Mouse (Mus musculus) forebrain, embryonic 12.5 days (tissue): ENCODE measurements around the gene Npas3. TPM values are rescaled to one million over a fixed set of nuclear protein-coding genes. Genes with fewer than 3 reads are reported as not detected.

Experiments used
- ATAC-seq: fragments of 200-750 bp; cut with Nextera tagmentation; 2 replicates; pipeline ENCODE4 v1.8.0; 2017; ENCODE audit warnings: moderate TSS enrichment; ENCODE audit not compliant: low FRiP score
- H3K27ac ChIP-seq: fragments of 300-500 bp; sonication (generic); 2 replicates; pipeline ENCODE4 v1.5.1; 2016; ENCODE audit warnings: mild to moderate bottlenecking
- H3K27me3 ChIP-seq: fragments of 300-500 bp; sonication (generic); 2 replicates; pipeline ENCODE4 v1.6.1; 2016; ENCODE audit warnings: mild to moderate bottlenecking
- H3K36me3 ChIP-seq: fragments of 300-500 bp; sonication (generic); replicated peaks from 2 replicates; pipeline ENCODE4 v1.6.1; 2016; ENCODE audit warnings: mild to moderate bottlenecking
- H3K4me1 ChIP-seq: fragments of 300-500 bp; sonication (generic); 2 replicates; pipeline ENCODE4 v1.6.1; 2016
- H3K4me2 ChIP-seq: fragments of 300-500 bp; sonication (generic); 2 replicates; pipeline ENCODE4 v1.6.1; 2016; ENCODE audit warnings: mild to moderate bottlenecking, moderate library complexity
- H3K4me3 ChIP-seq: fragments of 300-500 bp; sonication (generic); replicated peaks from 2 replicates; pipeline ENCODE4 v1.5.1; 2016; ENCODE audit warnings: mild to moderate bottlenecking
- H3K9ac ChIP-seq: fragments of 300-500 bp; sonication (generic); 2 replicates; pipeline ENCODE4 v1.6.1; 2016; ENCODE audit warnings: mild to moderate bottlenecking
- H3K9me3 ChIP-seq: fragments of 300-500 bp; sonication (generic); 2 replicates; pipeline ENCODE4 v1.6.1; 2016
- WGBS: fragments of 180-500 bp; shearing (Covaris S2); methylation state at CpG from one replicate; pipeline ENCODE4 v1.1.7; 2016; 5-methylcytosine and 5-hydroxymethylcytosine counted together
- polyA plus RNA-seq: library from polyadenylated mRNA; unstranded; fragments of >200 nt; fragmentation: Nextera tagmentation; extraction: Ambion mirVana; gene quantifications from 2 replicates; pipeline ENCODE4 v1.2.1, GENCODE M21; 2016

Gene Npas3
- polyA plus RNA-seq, 1 experiment from 2014 or later: 27.7 TPM

GRCm38 (mm10) chr12:53529345-53529744, 280.9 kb downstream of the Npas3 start:
- Histone ChIP-seq H3K4me3 (no peak overlapping the region), H3K27me3 (no peaks in the 10 kb centered on the region), H3K36me3 (no peaks in the 10 kb centered on the region), H3K27ac (no peak overlapping the region), H3K9ac (no peak overlapping the region), H3K4me1 (peaks cover 8% of the 10 kb centered on the region; the same call in 1 of the 2 replicates), H3K4me2 (no peak overlapping the region), H3K9me3 (no peaks in the 10 kb centered on the region)
- ATAC-seq: no peak
- WGBS: 95% methylated on average over 2 of the region's 2 CpGs

- no peaks in the 10 kb centered on the region for H3K36me3 ChIP-seq
- H3K4me3 ChIP-seq: no peak overlapping the region
- H3K4me2 ChIP-seq: no peak overlapping the region
- H3K9me3 ChIP-seq: no peaks in the 10 kb centered on the region
- 20% methylated on average over 5 of the region's 5 CpGs for WGBS
- no peaks in the 10 kb centered on the region for H3K27me3 ChIP-seq
- H3K27ac ChIP-seq: no peak overlapping the region
- no peak overlapping the region for H3K9ac ChIP-seq
- ATAC-seq: no peak
- H3K4me1 ChIP-seq: peaks cover 4% of the 10 kb centered on the region
Observed at GRCm38 (mm10) chr12:53536816-53537215, 288.3 kb downstream of the Npas3 start.

GRCm38 (mm10) chr12:53556359-53556758, 307.9 kb downstream of the Npas3 start:
- no peaks in the 10 kb centered on the region for H3K36me3 ChIP-seq
- H3K27me3 ChIP-seq: no peaks in the 10 kb centered on the region
- no peak overlapping the region for H3K4me2 ChIP-seq
- no peak overlapping the region for H3K9ac ChIP-seq
- no peaks in the 10 kb centered on the region for H3K4me1 ChIP-seq
- H3K4me3 ChIP-seq: no peak overlapping the region
- no peak overlapping the region for H3K27ac ChIP-seq
- ATAC-seq: no peak
- no peaks in the 10 kb centered on the region for H3K9me3 ChIP-seq
- 95% methylated on average over 2 of the region's 2 CpGs for WGBS

GRCm38 (mm10) chr12:53558259-53558658, 309.8 kb downstream of the Npas3 start:
- H3K9me3 ChIP-seq: no peaks in the 10 kb centered on the region
- H3K4me2 ChIP-seq: no peak overlapping the region
- no peak for ATAC-seq
- H3K9ac ChIP-seq: no peak overlapping the region
- no peaks in the 10 kb centered on the region for H3K36me3 ChIP-seq
- no peak overlapping the region for H3K4me3 ChIP-seq
- no peaks in the 10 kb centered on the region for H3K4me1 ChIP-seq
- 96% methylated on average over 1 of the region's 1 CpGs for WGBS
- H3K27me3 ChIP-seq: no peaks in the 10 kb centered on the region
- H3K27ac ChIP-seq: no peak overlapping the region

DNA sequence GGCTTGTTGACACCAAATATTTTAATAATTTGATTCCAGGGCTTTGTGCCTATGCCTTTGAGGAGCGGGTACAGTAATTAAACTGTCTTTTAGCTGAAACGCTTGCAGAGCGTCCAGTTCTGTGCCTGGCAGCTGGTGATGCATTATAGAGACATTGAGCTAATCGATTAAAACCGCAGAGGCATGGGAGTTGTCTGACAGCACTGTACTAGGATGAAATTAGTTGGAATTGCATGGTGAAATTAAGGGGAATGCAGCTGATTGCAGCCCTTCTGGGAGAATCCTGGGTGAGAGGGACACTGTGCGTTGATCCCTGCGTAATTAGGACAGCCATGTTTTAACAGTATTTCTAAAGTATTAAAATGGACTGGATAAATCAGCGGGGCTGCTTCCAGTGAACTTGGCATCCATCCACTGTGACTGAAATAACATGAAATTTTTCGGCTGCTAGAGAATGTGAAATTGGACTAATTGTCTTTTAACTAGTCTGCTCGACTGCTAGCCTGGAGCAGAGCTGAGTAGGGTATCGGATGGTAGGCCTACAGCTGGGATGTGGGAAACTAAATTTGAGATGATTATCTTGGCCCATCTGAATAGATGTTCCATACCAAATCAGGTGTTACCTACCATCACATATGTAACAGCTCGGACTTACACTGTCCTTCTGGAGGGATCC, 318.4 kb downstream of the Npas3 start:
- no peak overlapping the region for H3K9ac ChIP-seq
- peaks cover 18% of the 10 kb centered on the region for H3K4me1 ChIP-seq
- 60% methylated on average over 12 of the region's 12 CpGs for WGBS
- no peaks in the 10 kb centered on the region for H3K36me3 ChIP-seq
- H3K4me3 ChIP-seq: no peak overlapping the region
- ATAC-seq: peak; percentile 85
- no peaks in the 10 kb centered on the region for H3K9me3 ChIP-seq
- no peak overlapping the region for H3K4me2 ChIP-seq
- no peaks in the 10 kb centered on the region for H3K27me3 ChIP-seq
- H3K27ac ChIP-seq: 0 out of 2 replicates have a peak overlapping the region, but pooled peaks have one; percentile 51

- no peak overlapping the region for H3K27ac ChIP-seq
- H3K36me3 ChIP-seq: no peaks in the 10 kb centered on the region
- H3K4me1 ChIP-seq: no peaks in the 10 kb centered on the region
- no peaks in the 10 kb centered on the region for H3K9me3 ChIP-seq
- H3K27me3 ChIP-seq: no peaks in the 10 kb centered on the region
- no peak overlapping the region for H3K4me3 ChIP-seq
- no peak overlapping the region for H3K9ac ChIP-seq
- no peak overlapping the region for H3K4me2 ChIP-seq
- 95% methylated on average over 5 of the region's 5 CpGs for WGBS
- no peak for ATAC-seq
Observed at GRCm38 (mm10) chr12:53581181-53581580, 332.7 kb downstream of the Npas3 start.

DNA sequence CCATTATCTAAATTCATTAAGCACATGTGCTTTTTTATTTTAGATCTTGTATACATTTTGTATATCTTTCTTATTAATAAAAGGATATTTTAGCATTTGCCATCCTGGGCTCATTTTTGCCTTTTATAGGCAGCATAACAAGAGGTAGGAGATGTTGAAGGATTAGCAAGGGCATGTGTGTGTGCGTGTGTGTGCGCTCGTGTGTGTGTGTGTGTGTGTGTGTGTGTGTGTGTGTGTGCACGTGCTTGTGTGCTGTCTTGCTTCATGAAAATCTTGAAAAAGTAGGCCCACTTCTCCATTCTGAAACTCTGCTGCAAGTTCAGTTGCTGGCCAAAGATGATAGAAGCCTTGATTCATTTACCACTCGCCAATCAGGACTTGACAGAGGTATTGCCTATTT, 338.8 kb downstream of the Npas3 start:
- Histone ChIP-seq H3K36me3 (no peaks in the 10 kb centered on the region), H3K9ac (no peak overlapping the region), H3K4me3 (no peak overlapping the region), H3K27me3 (no peaks in the 10 kb centered on the region), H3K27ac (peak overlapping the region; percentile 75), H3K9me3 (no peaks in the 10 kb centered on the region), H3K4me1 (peaks cover 31% of the 10 kb centered on the region), H3K4me2 (peak overlapping the region; percentile 24)
- peak; percentile 20; the same call in 1 of the 2 replicates for ATAC-seq
- WGBS: 71% methylated on average over 5 of the region's 5 CpGs

GRCm38 (mm10) chr12:53587691-53588504, 339.4 kb downstream of the Npas3 start:
- peak; percentile 91 for ATAC-seq
- Histone ChIP-seq H3K9me3 (no peaks in the 10 kb centered on the region), H3K9ac (no peak overlapping the region), H3K4me2 (peak overlapping the region; percentile 24), H3K4me3 (no peak overlapping the region), H3K27ac (peak overlapping the region; percentile 75), H3K4me1 (peaks cover 31% of the 10 kb centered on the region), H3K27me3 (no peaks in the 10 kb centered on the region), H3K36me3 (no peaks in the 10 kb centered on the region)
- 67% methylated on average over 19 of the region's 19 CpGs for WGBS

DNA sequence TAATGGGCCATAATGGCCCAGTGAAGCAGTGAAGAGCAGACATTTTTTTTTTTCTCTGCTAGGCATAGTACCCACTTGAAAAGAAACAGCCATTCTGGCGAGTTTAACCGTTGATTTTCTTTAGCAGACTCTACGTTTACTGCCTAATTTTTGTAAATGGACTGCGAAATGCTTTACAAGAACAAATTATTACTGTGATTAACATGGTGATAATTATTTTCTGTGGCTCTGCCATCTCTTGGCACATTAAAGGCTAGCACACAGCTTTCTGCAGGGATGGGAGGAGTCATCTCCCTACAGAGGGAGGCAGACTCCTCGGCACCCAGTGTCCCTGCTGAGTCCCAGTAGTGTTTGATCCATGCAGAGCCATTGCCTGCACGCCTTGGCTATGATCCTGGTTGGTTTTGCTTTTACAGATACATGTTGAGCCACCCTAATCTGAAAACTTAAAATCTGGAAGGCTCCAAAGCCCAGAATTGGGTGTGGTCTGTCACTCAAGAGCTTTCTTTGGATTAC, 341.0 kb downstream of the Npas3 start:
- H3K4me1 ChIP-seq: peaks cover 31% of the 10 kb centered on the region
- H3K36me3 ChIP-seq: no peaks in the 10 kb centered on the region
- no peak for ATAC-seq
- 48% methylated on average over 6 of the region's 6 CpGs for WGBS
- peak overlapping the region; percentile 50; the same call in 1 of the 2 replicates for H3K27ac ChIP-seq
- no peak overlapping the region for H3K4me3 ChIP-seq
- no peaks in the 10 kb centered on the region for H3K27me3 ChIP-seq
- H3K9ac ChIP-seq: no peak overlapping the region
- no peaks in the 10 kb centered on the region for H3K9me3 ChIP-seq
- H3K4me2 ChIP-seq: no peak overlapping the region

- Histone ChIP-seq H3K36me3 (no peaks in the 10 kb centered on the region), H3K9me3 (no peaks in the 10 kb centered on the region), H3K4me2 (no peak overlapping the region), H3K27me3 (no peaks in the 10 kb centered on the region), H3K9ac (no peak overlapping the region), H3K27ac (no peak overlapping the region), H3K4me1 (no peaks in the 10 kb centered on the region; the same call in 1 of the 2 replicates), H3K4me3 (no peak overlapping the region)
- WGBS: 61% methylated on average over 6 of the region's 6 CpGs
- no peak for ATAC-seq
Observed at GRCm38 (mm10) chr12:53605661-53606060, 357.2 kb downstream of the Npas3 start.

- Histone ChIP-seq H3K4me2 (no peak overlapping the region), H3K36me3 (no peaks in the 10 kb centered on the region), H3K9me3 (no peaks in the 10 kb centered on the region), H3K9ac (no peak overlapping the region), H3K4me3 (no peak overlapping the region), H3K4me1 (peaks cover 5% of the 10 kb centered on the region), H3K27ac (no peak overlapping the region), H3K27me3 (no peaks in the 10 kb centered on the region)
- no peak for ATAC-seq
- WGBS: 90% methylated on average over 7 of the region's 7 CpGs
Observed at GRCm38 (mm10) chr12:53612120-53612519, 363.6 kb downstream of the Npas3 start.

- Histone ChIP-seq H3K36me3 (no peaks in the 10 kb centered on the region), H3K27me3 (no peaks in the 10 kb centered on the region), H3K4me1 (peaks cover 41% of the 10 kb centered on the region), H3K4me2 (no peak overlapping the region), H3K9ac (no peak overlapping the region), H3K4me3 (no peak overlapping the region), H3K27ac (no peak overlapping the region), H3K9me3 (no peaks in the 10 kb centered on the region)
- no peak for ATAC-seq
- 30% methylated on average over 7 of the region's 7 CpGs for WGBS
Observed at GRCm38 (mm10) chr12:53621271-53621670, 372.8 kb downstream of the Npas3 start.
